Mouse (Mus musculus) thymus, postnatal 36 days (tissue): ENCODE results near the gene Golga5.
"Not testable (repeated sequence)": the region's sequence is repeated elsewhere in the genome, so short reads cannot be mapped to it uniquely, and the experiment has no call there.

ENCODE experiments used
- DNase-seq, 2 experiments: peaks; one replicate each; pipeline ENCODE4 v3.0.0; 2022; ENCODE audit warnings: mixed read lengths in 2 of 2

The Golga5 gene

GRCm38 (mm10) chr12:102450437-102450836, 18.5 kb upstream of the Golga5 start:
- DNase-seq: no peak

- no peak for DNase-seq
Observed at GRCm38 (mm10) chr12:102451126-102451851, 17.6 kb upstream of the Golga5 start.

- DNase-seq: no peak
Observed at GRCm38 (mm10) chr12:102453581-102453980, 15.4 kb upstream of the Golga5 start.

- DNase-seq: no peak
Observed at GRCm38 (mm10) chr12:102456467-102457193, 12.3 kb upstream of the Golga5 start.

GRCm38 (mm10) chr12:102460014-102460413, 8.9 kb upstream of the Golga5 start:
- DNase-seq: no peak

- no peak for DNase-seq
Observed at GRCm38 (mm10) chr12:102461177-102461576, 7.8 kb upstream of the Golga5 start.

- no peak for DNase-seq
Observed at GRCm38 (mm10) chr12:102464650-102465049, 4.3 kb upstream of the Golga5 start.

- DNase-seq: no peak
Observed at GRCm38 (mm10) chr12:102468136-102468535, 799 bp upstream of the Golga5 start.

GRCm38 (mm10) chr12:102474411-102474810, 5.5 kb downstream of the Golga5 start:
- no peak for DNase-seq

GRCm38 (mm10) chr12:102480481-102480880, 11.5 kb downstream of the Golga5 start:
- no peak for DNase-seq

- DNase-seq: no peak
Observed at GRCm38 (mm10) chr12:102484946-102485345, 16.0 kb downstream of the Golga5 start.

- DNase-seq: no peak
Observed at GRCm38 (mm10) chr12:102491911-102492310, 23.0 kb downstream of the Golga5 start.

- not testable (repeated sequence) for DNase-seq
Observed at GRCm38 (mm10) chr12:102495754-102496153, 26.8 kb downstream of the Golga5 start.

- DNase-seq: no peak
Observed at GRCm38 (mm10) chr12:102497905-102498304, 29.0 kb downstream of the Golga5 start.

GRCm38 (mm10) chr12:102498726-102499125, 29.8 kb downstream of the Golga5 start:
- DNase-seq: no peak

GRCm38 (mm10) chr12:102499210-102499609, 30.3 kb downstream of the Golga5 start:
- no peak for DNase-seq

GRCm38 (mm10) chr12:102499723-102500122, 30.8 kb downstream of the Golga5 start:
- DNase-seq: peak; percentile 5 to 10

GRCm38 (mm10) chr12:102501038-102501437, 32.1 kb downstream of the Golga5 start:
- DNase-seq: no peak

GRCm38 (mm10) chr12:102501848-102502595, 33.1 kb downstream of the Golga5 start:
- no peak for DNase-seq

GRCm38 (mm10) chr12:102505131-102505713, 36.3 kb downstream of the Golga5 start:
- no peak for DNase-seq

GRCm38 (mm10) chr12:102505949-102506348, 37.0 kb downstream of the Golga5 start:
- DNase-seq: no peak

GRCm38 (mm10) chr12:102511363-102511762, 42.4 kb downstream of the Golga5 start:
- DNase-seq: no peak

GRCm38 (mm10) chr12:102514151-102514550, 45.2 kb downstream of the Golga5 start:
- DNase-seq: no peak
